Mouse (Mus musculus): ENCODE measurements around the gene Atp11a.

DNA sequence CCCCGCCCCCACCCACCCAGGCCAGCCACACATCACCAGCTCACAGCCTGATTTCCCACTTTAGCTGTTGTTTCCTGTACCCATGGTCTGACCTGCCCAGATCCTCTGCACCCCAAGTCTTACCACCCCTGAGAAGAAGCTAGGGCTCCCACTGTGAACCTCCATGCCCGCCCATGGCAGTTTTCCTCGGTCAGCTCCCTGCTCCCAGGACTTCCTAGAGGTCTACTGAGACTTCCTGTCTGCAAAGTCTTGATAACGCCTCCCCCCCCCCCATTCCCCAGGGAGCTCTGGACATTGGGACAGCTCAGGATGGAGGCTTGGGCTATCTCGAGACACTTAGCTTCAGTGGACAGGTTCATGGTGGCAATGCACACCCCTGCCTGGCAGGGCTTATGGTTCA is 148.3 kb downstream of the Atp11a start:
- TF ChIP-seq CTCF (IDR thresholded peaks at IDR 0.05; ENCODE audit: extremely low read depth, insufficient read depth, insufficient read length, insufficient replicate concordance) = no peak
- TF ChIP-seq POLR2A (IDR thresholded peaks at IDR 0.05; ENCODE audit: low read depth, low read length) = no peak

Data from spleen, adult 2 months (tissue).